Mouse (Mus musculus) midbrain, embryonic 13.5 days (tissue): ENCODE measurements at regions not wholly inside any gene's neighbourhood (a gene's known extent, or its start where the extent isn't known, plus 50 kb on each side); places are given as distances from the start of the nearest gene placed in this dataset.
"Not testable (repeated sequence)": the region's sequence is repeated elsewhere in the genome, so short reads cannot be mapped to it uniquely, and the experiment has no call there.

Experiments
- ATAC-seq: fragments of 200-750 bp; cut with Nextera tagmentation; 2 replicates; pipeline ENCODE4 v1.8.0; 2017; ENCODE audit warnings: mild to moderate bottlenecking, moderate TSS enrichment, moderate library complexity
- H3K27ac ChIP-seq: fragments of 300-500 bp; sonication (generic); 2 replicates; pipeline ENCODE4 v1.5.1; 2015; ENCODE audit warnings: inconsistent platforms, mild to moderate bottlenecking, moderate library complexity
- H3K27me3 ChIP-seq: fragments of 300-500 bp; sonication (generic); 2 replicates; pipeline ENCODE4 v1.6.1; 2015; ENCODE audit warnings: mild to moderate bottlenecking, inconsistent platforms
- H3K36me3 ChIP-seq: fragments of 300-500 bp; sonication (generic); 2 replicates; pipeline ENCODE4 v1.6.1; 2015; ENCODE audit warnings: mild to moderate bottlenecking, inconsistent platforms
- H3K4me1 ChIP-seq: fragments of 300-500 bp; sonication (generic); replicated peaks from 2 replicates; pipeline ENCODE4 v1.6.1; 2015; ENCODE audit warnings: inconsistent platforms
- H3K4me2 ChIP-seq: fragments of 300-500 bp; sonication (generic); replicated peaks from 2 replicates; pipeline ENCODE4 v1.6.1; 2015; ENCODE audit warnings: moderate library complexity, mild to moderate bottlenecking, inconsistent platforms
- H3K4me3 ChIP-seq: fragments of 300-500 bp; sonication (generic); replicated peaks from 2 replicates; pipeline ENCODE4 v1.5.1; 2015; ENCODE audit warnings: mild to moderate bottlenecking, inconsistent platforms
- H3K9ac ChIP-seq: fragments of 300-500 bp; sonication (generic); replicated peaks from 2 replicates; pipeline ENCODE4 v1.6.1; 2015; ENCODE audit warnings: mild to moderate bottlenecking, inconsistent platforms
- H3K9me3 ChIP-seq: fragments of 300-500 bp; sonication (generic); 2 replicates; pipeline ENCODE4 v1.6.1; 2016; ENCODE audit warnings: mild to moderate bottlenecking, inconsistent platforms
- WGBS: fragments of 180-500 bp; shearing (Covaris S2); methylation state at CpG from one replicate; pipeline ENCODE4 v1.1.7; 2015; 5-methylcytosine and 5-hydroxymethylcytosine counted together

DNA sequence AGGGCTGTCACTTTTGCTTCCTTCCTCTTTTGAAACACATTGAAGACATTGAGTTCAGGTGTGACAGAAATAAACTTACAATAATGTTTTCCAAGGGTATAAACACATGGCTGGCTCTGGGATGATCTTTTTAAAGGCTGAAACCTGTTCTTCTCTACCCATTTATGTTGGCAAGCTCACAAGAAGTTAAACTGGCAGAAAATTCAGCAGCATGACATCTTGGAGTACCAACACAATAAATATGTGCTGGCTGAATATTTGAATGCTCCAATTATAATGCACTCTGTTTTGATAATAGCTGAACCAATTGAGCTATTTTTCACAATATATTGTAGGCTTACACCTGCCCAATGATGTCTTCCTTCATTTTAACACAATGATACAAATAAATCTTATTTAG is 168.1 kb upstream of the Fbxl7 start:
- Histone ChIP-seq H3K36me3 (no peaks in the 10 kb centered on the region), H3K4me3 (no peak overlapping the region), H3K4me1 (no peaks in the 10 kb centered on the region), H3K27ac (no peak overlapping the region), H3K9me3 (no peaks in the 10 kb centered on the region), H3K27me3 (no peaks in the 10 kb centered on the region), H3K4me2 (no peak overlapping the region), H3K9ac (no peak overlapping the region)
- ATAC-seq: no peak

DNA sequence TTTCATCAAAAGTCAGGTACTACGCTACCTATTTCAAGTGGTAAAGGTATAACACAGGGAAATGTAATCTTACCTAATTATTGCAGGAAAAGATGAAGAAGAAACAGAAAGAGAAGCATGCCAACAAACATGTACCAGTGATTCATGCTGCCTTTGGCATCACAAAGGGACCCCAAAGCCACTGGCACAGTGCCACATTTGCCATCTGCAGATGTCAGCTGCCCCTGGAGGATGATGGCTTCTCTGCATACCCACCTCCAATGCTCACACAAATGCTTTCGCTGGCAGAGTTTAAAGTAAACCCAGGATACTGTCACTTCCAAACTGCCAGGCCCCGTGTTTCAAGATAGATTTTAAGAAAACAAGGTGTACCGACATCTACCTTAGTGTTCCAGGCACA is 168.6 kb upstream of the Fbxl7 start:
- Histone ChIP-seq H3K9ac (no peak overlapping the region), H3K36me3 (no peaks in the 10 kb centered on the region), H3K27ac (no peak overlapping the region), H3K4me3 (no peak overlapping the region), H3K4me1 (no peaks in the 10 kb centered on the region), H3K9me3 (no peaks in the 10 kb centered on the region), H3K27me3 (no peaks in the 10 kb centered on the region), H3K4me2 (no peak overlapping the region)
- peak; percentile 40; the same call in 1 of the 2 replicates for ATAC-seq
- WGBS: 84% methylated on average over 4 of the region's 4 CpGs

- no peak overlapping the region for H3K27ac ChIP-seq
- no peaks in the 10 kb centered on the region for H3K27me3 ChIP-seq
- WGBS: 79% methylated on average over 1 of the region's 1 CpGs
- no peaks in the 10 kb centered on the region for H3K4me1 ChIP-seq
- no peak for ATAC-seq
- H3K9ac ChIP-seq: no peak overlapping the region
- no peaks in the 10 kb centered on the region for H3K36me3 ChIP-seq
- no peaks in the 10 kb centered on the region for H3K9me3 ChIP-seq
- no peak overlapping the region for H3K4me2 ChIP-seq
- no peak overlapping the region for H3K4me3 ChIP-seq
Observed at GRCm38 (mm10) chr15:27067691-27068090, 172.3 kb upstream of the Fbxl7 start.

- Histone ChIP-seq H3K4me2 (no peak overlapping the region), H3K9me3 (no peaks in the 10 kb centered on the region), H3K9ac (no peak overlapping the region), H3K36me3 (no peaks in the 10 kb centered on the region), H3K4me3 (no peak overlapping the region), H3K27ac (no peak overlapping the region), H3K27me3 (no peaks in the 10 kb centered on the region), H3K4me1 (no peaks in the 10 kb centered on the region)
- WGBS: 91% methylated on average over 4 of the region's 4 CpGs
- ATAC-seq: no peak
Observed at GRCm38 (mm10) chr15:27077926-27078325, 182.5 kb upstream of the Fbxl7 start.

- Histone ChIP-seq H3K4me1 (no peaks in the 10 kb centered on the region), H3K27me3 (no peaks in the 10 kb centered on the region), H3K4me2 (no peak overlapping the region), H3K9ac (no peak overlapping the region), H3K36me3 (no peaks in the 10 kb centered on the region), H3K27ac (no peak overlapping the region), H3K9me3 (no peaks in the 10 kb centered on the region), H3K4me3 (no peak overlapping the region)
- WGBS: 91% methylated on average over 5 of the region's 5 CpGs
- no peak for ATAC-seq
Observed at GRCm38 (mm10) chr15:27082826-27083225, 187.4 kb upstream of the Fbxl7 start.

DNA sequence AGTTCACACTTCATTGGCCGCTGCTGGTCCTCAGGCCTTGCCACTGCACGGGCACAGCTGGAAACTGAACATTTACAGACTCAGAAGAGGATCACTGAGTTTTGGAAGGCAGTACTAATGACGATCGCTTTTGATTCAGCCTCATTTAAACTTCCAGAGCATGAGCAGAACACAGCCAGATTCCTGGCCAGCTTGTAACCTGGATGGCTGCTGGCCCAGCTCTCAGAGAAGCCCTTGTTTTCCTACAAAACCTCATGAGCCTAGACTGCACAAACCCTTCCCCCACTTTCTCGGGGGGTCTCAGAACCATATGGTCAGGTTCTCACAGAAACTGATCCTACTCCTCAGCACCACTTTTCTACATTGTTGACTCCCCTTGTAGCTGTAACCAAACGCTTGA is 188.2 kb upstream of the Fbxl7 start:
- Histone ChIP-seq H3K27ac (no peak overlapping the region), H3K4me3 (no peak overlapping the region)
- ATAC-seq: no peak

DNA sequence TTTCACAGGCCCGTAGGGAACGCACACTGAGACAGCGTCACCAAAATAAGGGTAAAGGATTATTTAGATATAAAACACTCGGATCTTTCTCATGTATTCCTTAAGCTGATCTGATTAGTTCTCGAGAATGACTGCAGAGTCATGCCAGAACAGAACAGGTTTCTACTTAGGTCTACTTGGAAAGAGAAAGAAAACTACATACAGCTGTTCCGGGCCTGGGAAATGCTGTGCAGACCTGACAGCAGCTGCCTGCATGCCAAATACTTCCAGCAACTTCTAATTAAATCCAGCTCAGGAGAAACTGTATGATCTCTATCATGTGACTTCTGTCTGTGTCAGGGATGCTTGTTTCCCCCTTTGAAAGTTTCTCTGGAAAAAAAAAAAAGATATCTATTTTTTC is 193.8 kb upstream of the Fbxl7 start:
- Histone ChIP-seq H3K4me2 (no peak overlapping the region), H3K27me3 (no peaks in the 10 kb centered on the region)
- ATAC-seq: no peak

More for the DNA sequence above, 188.2 kb upstream of the Fbxl7 start:
- Histone ChIP-seq H3K9me3 (no peaks in the 10 kb centered on the region), H3K36me3 (no peaks in the 10 kb centered on the region), H3K27me3 (no peaks in the 10 kb centered on the region), H3K4me1 (no peaks in the 10 kb centered on the region), H3K9ac (no peak overlapping the region), H3K4me2 (no peak overlapping the region)
- 61% methylated on average over 6 of the region's 6 CpGs for WGBS

GRCm38 (mm10) chr15:27094102-27094501 is 198.7 kb upstream of the Fbxl7 start:
- Histone ChIP-seq H3K9me3 (no peaks in the 10 kb centered on the region), H3K27me3 (no peaks in the 10 kb centered on the region), H3K36me3 (no peaks in the 10 kb centered on the region), H3K4me3 (no peak overlapping the region), H3K27ac (no peak overlapping the region), H3K4me1 (no peaks in the 10 kb centered on the region), H3K9ac (no peak overlapping the region), H3K4me2 (no peak overlapping the region)
- 89% methylated on average over 3 of the region's 3 CpGs for WGBS
- ATAC-seq: no peak

More for the DNA sequence above, 193.8 kb upstream of the Fbxl7 start:
- Histone ChIP-seq H3K9me3 (no peaks in the 10 kb centered on the region), H3K36me3 (no peaks in the 10 kb centered on the region), H3K9ac (no peak overlapping the region), H3K4me3 (no peak overlapping the region), H3K27ac (no peak overlapping the region), H3K4me1 (no peaks in the 10 kb centered on the region)
- 85% methylated on average over 6 of the region's 6 CpGs for WGBS

GRCm38 (mm10) chr15:27095231-27095630 is 199.9 kb upstream of the Fbxl7 start:
- Histone ChIP-seq H3K4me3 (no peak overlapping the region), H3K9me3 (no peaks in the 10 kb centered on the region), H3K9ac (no peak overlapping the region), H3K27ac (no peak overlapping the region), H3K4me2 (no peak overlapping the region), H3K4me1 (no peaks in the 10 kb centered on the region), H3K27me3 (no peaks in the 10 kb centered on the region), H3K36me3 (no peaks in the 10 kb centered on the region)
- 92% methylated on average over 9 of the region's 9 CpGs for whole genome bisulfite sequencing
- ATAC-seq: no peak

DNA sequence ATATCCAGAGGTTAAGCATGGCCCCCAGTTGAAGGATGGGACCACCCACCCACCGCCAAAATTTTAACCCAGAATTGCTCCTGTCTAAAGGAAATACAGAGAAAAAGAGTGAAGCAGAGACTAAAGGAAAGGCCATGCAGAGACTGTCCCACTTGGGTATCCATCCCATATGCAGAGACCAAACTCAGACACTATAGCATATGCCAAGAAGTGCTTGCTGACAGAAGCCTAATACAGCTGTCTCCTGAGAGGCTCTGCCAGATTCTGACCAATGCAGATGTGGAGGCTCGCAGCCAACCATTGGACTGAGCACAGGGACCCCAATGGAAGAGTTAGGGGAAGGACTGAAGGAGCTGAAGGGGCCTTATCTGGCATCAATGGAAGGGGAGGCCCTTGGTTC is 206.2 kb upstream of the Fbxl7 start:
- not testable (repeated sequence) for H3K36me3 ChIP-seq, H3K4me3 ChIP-seq, H3K27me3 ChIP-seq, H3K27ac ChIP-seq, H3K9me3 ChIP-seq, H3K4me1 ChIP-seq, ATAC-seq, H3K4me2 ChIP-seq, H3K9ac ChIP-seq
- WGBS: 95% methylated on average over 2 of the region's 2 CpGs

- WGBS: 96% methylated on average over 3 of the region's 3 CpGs
Observed at GRCm38 (mm10) chr15:27109130-27109529, 213.8 kb upstream of the Fbxl7 start.

DNA sequence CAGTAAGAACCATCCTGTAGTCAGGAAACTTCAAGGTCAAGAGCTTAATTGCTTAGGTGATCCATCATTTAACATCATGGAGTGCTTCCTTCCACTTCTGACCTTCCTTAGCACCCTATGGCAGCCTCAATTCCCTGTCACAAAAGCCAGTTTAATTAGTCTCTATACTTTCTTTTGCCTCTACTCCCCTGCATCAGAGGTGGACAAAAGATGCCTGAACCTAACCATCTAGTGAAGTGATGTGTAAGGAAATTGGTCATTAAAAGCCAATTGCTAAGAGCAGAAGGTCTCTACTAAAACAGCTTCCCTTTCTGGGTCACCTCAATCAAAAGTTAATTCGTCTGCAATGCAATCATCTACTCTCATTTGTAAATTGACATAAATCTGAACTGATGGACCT is 234.3 kb upstream of the Fbxl7 start:
- H3K9ac ChIP-seq: no peak overlapping the region
- WGBS: 65% methylated on average over 1 of the region's 1 CpGs
- no peak overlapping the region for H3K4me2 ChIP-seq
- no peaks in the 10 kb centered on the region; the same call in 1 of the 2 replicates for H3K9me3 ChIP-seq
- no peak overlapping the region for H3K27ac ChIP-seq
- H3K27me3 ChIP-seq: no peaks in the 10 kb centered on the region
- no peak overlapping the region for H3K4me3 ChIP-seq
- peaks cover 12% of the 10 kb centered on the region; the same call in 1 of the 2 replicates for H3K4me1 ChIP-seq
- ATAC-seq: no peak
- H3K36me3 ChIP-seq: no peaks in the 10 kb centered on the region

More at GRCm38 (mm10) chr15:27109130-27109529, 213.8 kb upstream of the Fbxl7 start:
- no peak overlapping the region for H3K27ac ChIP-seq
- H3K4me1 ChIP-seq: no peaks in the 10 kb centered on the region
- no peaks in the 10 kb centered on the region for H3K27me3 ChIP-seq
- no peak overlapping the region for H3K9ac ChIP-seq
- H3K4me3 ChIP-seq: no peak overlapping the region
- no peaks in the 10 kb centered on the region for H3K36me3 ChIP-seq
- no peak for ATAC-seq
- H3K4me2 ChIP-seq: no peak overlapping the region
- no peaks in the 10 kb centered on the region for H3K9me3 ChIP-seq

GRCm38 (mm10) chr15:27132761-27133160 is 237.4 kb upstream of the Fbxl7 start:
- 60% methylated on average over 2 of the region's 2 CpGs for WGBS
- Histone ChIP-seq H3K4me1 (no peaks in the 10 kb centered on the region), H3K9ac (no peak overlapping the region), H3K27me3 (no peaks in the 10 kb centered on the region), H3K36me3 (no peaks in the 10 kb centered on the region), H3K4me3 (no peak overlapping the region), H3K4me2 (no peak overlapping the region), H3K9me3 (no peaks in the 10 kb centered on the region; the same call in 1 of the 2 replicates), H3K27ac (no peak overlapping the region)
- ATAC-seq: no peak
